Mouse (Mus musculus) megakaryocyte, embryonic 14.5 days (primary cell): ENCODE measurements around the gene Eaf2. TPM values are rescaled to one million over a fixed set of nuclear protein-coding genes. Genes with fewer than 3 reads are reported as not detected.

Experiments
- H3K27me3 ChIP-seq: replicated peaks from 2 replicates; pipeline ENCODE3; 2012; ENCODE audit warnings: inconsistent platforms
- H3K36me3 ChIP-seq: replicated peaks from 2 replicates; pipeline ENCODE3; 2012; ENCODE audit warnings: low read length, inconsistent platforms, mixed read lengths
- H3K4me1 ChIP-seq: 2 replicates; pipeline ENCODE4 v1.6.1; 2012; ENCODE audit warnings: inconsistent platforms
- H3K4me3 ChIP-seq: replicated peaks from 2 replicates; pipeline ENCODE3; 2012; ENCODE audit warnings: moderate library complexity, mild to moderate bottlenecking, inconsistent platforms
- H3K9me3 ChIP-seq: 2 replicates; pipeline ENCODE4 v1.6.1; 2012; ENCODE audit warnings: inconsistent platforms
- FLI1 ChIP-seq: IDR thresholded peaks from 2 replicates; pipeline ENCODE4 v1.6.1; 2012; ENCODE audit warnings: low read length, inconsistent platforms, mixed read lengths
- GATA1 ChIP-seq: IDR thresholded peaks from 3 replicates; pipeline ENCODE4 v1.6.1; 2012; ENCODE audit warnings: mixed read lengths, low read length, inconsistent platforms, borderline replicate concordance
- polyA plus RNA-seq: library from polyadenylated mRNA; stranded (reverse); fragments of >175 nt; gene quantifications from 2 replicates; pipeline ENCODE4 v1.2.3, GENCODE M21; 2012; ENCODE audit warnings: low replicate concordance; ENCODE audit not compliant: insufficient read depth

Gene Eaf2
- polyA plus RNA-seq, 1 experiment, result not detected

GRCm38 (mm10) chr16:36896712-36897111, 21.9 kb upstream of the Eaf2 start:
- peaks cover 100% of the 10 kb centered on the region for H3K36me3 ChIP-seq
- TF ChIP-seq GATA1 (no peak), FLI1 (no peak)
- H3K4me3 ChIP-seq, result no peak overlapping the region

GRCm38 (mm10) chr16:36893317-36893716, 18.5 kb upstream of the Eaf2 start:
- H3K4me3 ChIP-seq, result no peak overlapping the region
- H3K36me3 ChIP-seq, result peaks cover 97% of the 10 kb centered on the region
- no peaks in the 10 kb centered on the region for H3K9me3 ChIP-seq

More at GRCm38 (mm10) chr16:36896712-36897111, 21.9 kb upstream of the Eaf2 start:
- no peaks in the 10 kb centered on the region for H3K27me3 ChIP-seq
- H3K9me3 ChIP-seq, result no peaks in the 10 kb centered on the region
- peaks cover 6% of the 10 kb centered on the region; the same call in 1 of the 2 replicates for H3K4me1 ChIP-seq

GRCm38 (mm10) chr16:36891415-36891814, 16.6 kb upstream of the Eaf2 start:
- Histone ChIP-seq H3K27me3 (no peaks in the 10 kb centered on the region), H3K4me1 (peaks cover 9% of the 10 kb centered on the region; the same call in 1 of the 2 replicates), H3K4me3 (no peak overlapping the region), H3K9me3 (no peaks in the 10 kb centered on the region), H3K36me3 (peaks cover 97% of the 10 kb centered on the region)
- TF ChIP-seq GATA1, result no peak
- TF ChIP-seq FLI1, result no peak

More at GRCm38 (mm10) chr16:36893317-36893716, 18.5 kb upstream of the Eaf2 start:
- H3K27me3 ChIP-seq, result no peaks in the 10 kb centered on the region
- TF ChIP-seq FLI1, result no peak
- TF ChIP-seq GATA1, result no peak
- H3K4me1 ChIP-seq, result peaks cover 15% of the 10 kb centered on the region; the same call in 1 of the 2 replicates

GRCm38 (mm10) chr16:36890559-36890958, 15.8 kb upstream of the Eaf2 start:
- H3K4me1 ChIP-seq, result peaks cover 9% of the 10 kb centered on the region; the same call in 1 of the 2 replicates
- TF ChIP-seq GATA1 (no peak), FLI1 (no peak)
- H3K9me3 ChIP-seq, result no peaks in the 10 kb centered on the region
- H3K27me3 ChIP-seq, result no peaks in the 10 kb centered on the region
- peaks cover 97% of the 10 kb centered on the region for H3K36me3 ChIP-seq
- no peak overlapping the region for H3K4me3 ChIP-seq

GRCm38 (mm10) chr16:36887546-36887945, 12.7 kb upstream of the Eaf2 start:
- TF ChIP-seq GATA1 (no peak), FLI1 (no peak)
- Histone ChIP-seq H3K36me3 (peaks cover 75% of the 10 kb centered on the region), H3K4me1 (peaks cover 13% of the 10 kb centered on the region; the same call in 1 of the 2 replicates), H3K27me3 (no peaks in the 10 kb centered on the region), H3K4me3 (no peak overlapping the region), H3K9me3 (no peaks in the 10 kb centered on the region)

GRCm38 (mm10) chr16:36885912-36886311, 11.1 kb upstream of the Eaf2 start:
- no peaks in the 10 kb centered on the region for H3K27me3 ChIP-seq
- H3K4me3 ChIP-seq, result no peak overlapping the region
- H3K36me3 ChIP-seq, result peaks cover 59% of the 10 kb centered on the region
- no peaks in the 10 kb centered on the region for H3K9me3 ChIP-seq
- no peak for TF ChIP-seq GATA1
- TF ChIP-seq FLI1, result no peak
- peaks cover 13% of the 10 kb centered on the region; the same call in 1 of the 2 replicates for H3K4me1 ChIP-seq

GRCm38 (mm10) chr16:36884881-36885280, 10.1 kb upstream of the Eaf2 start:
- Histone ChIP-seq H3K4me1 (peaks cover 12% of the 10 kb centered on the region), H3K27me3 (no peaks in the 10 kb centered on the region), H3K9me3 (no peaks in the 10 kb centered on the region), H3K4me3 (no peak overlapping the region), H3K36me3 (peaks cover 49% of the 10 kb centered on the region)
- TF ChIP-seq FLI1, result no peak
- TF ChIP-seq GATA1, result no peak

- Histone ChIP-seq H3K9me3 (no peaks in the 10 kb centered on the region), H3K27me3 (no peaks in the 10 kb centered on the region), H3K36me3 (peaks cover 31% of the 10 kb centered on the region), H3K4me1 (peaks cover 29% of the 10 kb centered on the region), H3K4me3 (no peak overlapping the region)
- TF ChIP-seq FLI1 (no peak), GATA1 (no peak)
These were observed 8.0 kb upstream of the Eaf2 start for GRCm38 (mm10) chr16:36882737-36883343.

- Histone ChIP-seq H3K27me3 (no peaks in the 10 kb centered on the region), H3K4me3 (no peak overlapping the region)
- no peak for TF ChIP-seq GATA1
- TF ChIP-seq FLI1, result no peak
These were observed 2.5 kb upstream of the Eaf2 start for GRCm38 (mm10) chr16:36877316-36877715.

GRCm38 (mm10) chr16:36875276-36875851, 561 bp upstream of the Eaf2 start:
- no peaks in the 10 kb centered on the region for H3K9me3 ChIP-seq
- H3K36me3 ChIP-seq, result peaks cover 16% of the 10 kb centered on the region
- H3K27me3 ChIP-seq, result no peaks in the 10 kb centered on the region
- TF ChIP-seq GATA1 (no peak), FLI1 (no peak)
- peaks cover 45% of the 10 kb centered on the region for H3K4me1 ChIP-seq
- peak overlapping the region; percentile 99 for H3K4me3 ChIP-seq

More at GRCm38 (mm10) chr16:36877316-36877715, 2.5 kb upstream of the Eaf2 start:
- Histone ChIP-seq H3K4me1 (peaks cover 48% of the 10 kb centered on the region), H3K36me3 (peaks cover 1% of the 10 kb centered on the region), H3K9me3 (no peaks in the 10 kb centered on the region)
